Comparison of ENCODE assay signal across 12 mouse cellular contexts in genomic region chr15:61690425-61690824, GRCm38 (mm10).
DNase-seq lines count a peak whose midpoint lies in the region; ATAC-seq lines count a peak whose summit lies in the region.
"Had no signal": no experiment of that assay in that cellular context is flagged by ENCODE, and none has a peak within 500 bp of the region (broad histone marks: within the 10 kb centered on the region; RNA-seq: fewer than 3 reads in every experiment).

No protein-coding gene starts in this region.

- intact Hi-C loops in heart, postnatal 14 days (cut with DNase I): no loop called here

- H3K4me2 ChIP-seq in hindbrain, embryonic 13.5 days: peak overlapping the region; percentile 29
- H3K4me2 ChIP-seq in midbrain, embryonic 16.5 days (ENCODE audit: low read length): no peak overlapping the region

- DNase-seq in brain, adult 2 months (ENCODE audit: low read depth, low spot score): peak; percentile 71
- peak; percentile 28 for DNase-seq in cerebellum, adult 11-12 months
- no peak for DNase-seq in yolk sac, embryonic 10.5 days (ENCODE audit: low spot score)
- no peak for DNase-seq in adrenal gland, adult 18-20 months (ENCODE audit: low spot score in 2 of 2)
- no peak for DNase-seq in heart, postnatal 14 days
- no peak for DNase-seq in lung, postnatal 10 days
- DNase-seq: liver had no signal

- no peak overlapping the region for H3K9ac ChIP-seq in hindbrain, embryonic 13.5 days
- H3K9ac ChIP-seq in midbrain, embryonic 16.5 days (ENCODE audit: low read depth, low read length): no peak overlapping the region

- H3K27me3 ChIP-seq in hindbrain, embryonic 13.5 days: no peaks in the 10 kb centered on the region
- H3K27me3 ChIP-seq in midbrain, embryonic 16.5 days (ENCODE audit: control insufficient read depth, insufficient read depth, low read depth, low read length): no peaks in the 10 kb centered on the region

- H3K4me3 ChIP-seq in hindbrain, embryonic 13.5 days: 0 out of 2 replicates have a peak overlapping the region, but pooled peaks have one; percentile 5
- no peak overlapping the region for H3K4me3 ChIP-seq in midbrain, embryonic 16.5 days (ENCODE audit: low read depth, low read length)

- no peaks in the 10 kb centered on the region for H3K36me3 ChIP-seq in hindbrain, embryonic 13.5 days
- no peaks in the 10 kb centered on the region for H3K36me3 ChIP-seq in midbrain, embryonic 16.5 days (ENCODE audit: control insufficient read depth, insufficient read depth, low read length)
- H3K36me3 ChIP-seq: G1E had no signal

- WGBS in hindbrain, embryonic 13.5 days: 55% methylated on average over 13 of the region's 13 CpGs
- 68% methylated on average over 13 of the region's 13 CpGs for WGBS in midbrain, embryonic 16.5 days

- ATAC-seq in hindbrain, embryonic 13.5 days (ENCODE audit: low FRiP score): peak; percentile 82
- peak; percentile 60; the same call in 1 of the 2 replicates for ATAC-seq in midbrain, embryonic 16.5 days
- ATAC-seq: intestine, embryonic 16.5 days had no signal

- H3K27ac ChIP-seq in hindbrain, embryonic 13.5 days: peak overlapping the region; percentile 45; the same call in 1 of the 2 replicates
- H3K27ac ChIP-seq in midbrain, embryonic 16.5 days (ENCODE audit: low read length): no peak overlapping the region
- H3K27ac ChIP-seq: stomach, postnatal 0 days had no signal

- H3K4me1 ChIP-seq in hindbrain, embryonic 13.5 days (replicated peaks): peaks cover 11% of the 10 kb centered on the region; the same call in 1 of the 2 replicates
- no peaks in the 10 kb centered on the region for H3K4me1 ChIP-seq in midbrain, embryonic 16.5 days (ENCODE audit: control insufficient read depth, insufficient read depth, low read length)

- H3K9me3 ChIP-seq in hindbrain, embryonic 13.5 days: no peaks in the 10 kb centered on the region
- no peaks in the 10 kb centered on the region for H3K9me3 ChIP-seq in midbrain, embryonic 16.5 days (replicated peaks; ENCODE audit: control insufficient read depth, low read length, poor library complexity, severe bottlenecking)
- H3K9me3 ChIP-seq: G1E had no signal

Comparison
In these comparisons a context has a peak if more than half of its experiments do, and no peak if none do; other contexts are left out.
1. DNase-seq: peak in brain, adult 2 months (single experiment) and cerebellum, adult 11-12 months (single experiment); none in yolk sac, embryonic 10.5 days (single experiment), adrenal gland, adult 18-20 months (0 of 2), heart, postnatal 14 days (0 of 2) and lung, postnatal 10 days (single experiment).